Mouse (Mus musculus): ENCODE results near the gene Grap2. TPM values are rescaled to one million over a fixed set of nuclear protein-coding genes. Genes with fewer than 3 reads are reported as not detected.

The Grap2 gene
- polyA plus RNA-seq, 1 experiment from 2014 or later = 16.0 TPM

GRCm38 (mm10) chr15:80697564-80697963 lies 125.2 kb downstream of the Grap2 start:
- H3K9me3 ChIP-seq (replicated peaks; ENCODE audit: control insufficient read depth, low read length) = no peaks in the 10 kb centered on the region
- H3K4me3 ChIP-seq (ENCODE audit: low read depth, low read length) = no peak overlapping the region
- WGBS (ENCODE audit: insufficient replicate concordance) = 35% methylated on average over 5 of the region's 5 CpGs
- peaks cover 4% of the 10 kb centered on the region; the same call in 1 of the 2 replicates for H3K4me1 ChIP-seq (ENCODE audit: control insufficient read depth, insufficient read depth, low read length)
- no peak overlapping the region for H3K27ac ChIP-seq (ENCODE audit: low read depth, low read length)
- H3K27me3 ChIP-seq (ENCODE audit: control insufficient read depth, insufficient read depth, low read length) = peaks cover 16% of the 10 kb centered on the region
- no peaks in the 10 kb centered on the region for H3K36me3 ChIP-seq (ENCODE audit: control insufficient read depth, insufficient read depth, low read length)
- H3K9ac ChIP-seq (ENCODE audit: low read depth, low read length) = no peak overlapping the region; the same call in 1 of the 2 replicates
- no peak overlapping the region for H3K4me2 ChIP-seq
- ATAC-seq (replicated peaks; ENCODE audit: insufficient number of reproducible peaks, low FRiP score, low TSS enrichment) = no peak

- Histone ChIP-seq H3K9me3 (replicated peaks; ENCODE audit: control insufficient read depth, low read length) (no peaks in the 10 kb centered on the region), H3K9ac (ENCODE audit: low read depth, low read length) (no peak overlapping the region), H3K4me3 (ENCODE audit: low read depth, low read length) (no peak overlapping the region), H3K4me2 (no peak overlapping the region), H3K4me1 (ENCODE audit: control insufficient read depth, insufficient read depth, low read length) (peaks cover 8% of the 10 kb centered on the region), H3K36me3 (ENCODE audit: control insufficient read depth, insufficient read depth, low read length) (no peaks in the 10 kb centered on the region), H3K27ac (ENCODE audit: low read depth, low read length) (no peak overlapping the region), H3K27me3 (ENCODE audit: control insufficient read depth, insufficient read depth, low read length) (0 out of 2 replicates have a peak, but pooled peaks cover 2% of the 10 kb centered on the region)
- WGBS (ENCODE audit: insufficient replicate concordance) = 70% methylated on average over 8 of the region's 8 CpGs
- no peak for ATAC-seq (replicated peaks; ENCODE audit: insufficient number of reproducible peaks, low FRiP score, low TSS enrichment)
These were observed 129.3 kb downstream of the Grap2 start for GRCm38 (mm10) chr15:80701481-80702257.

Small RNA genes within 50 kb of the gene (microRNA-seq; reads per million reads assigned to microRNA genes)
- gene Mir6957 (ENCODE audit: borderline number of aligned reads) = not detected

Other genes with a start within 250 kb of the Grap2 start
- gene Enthd1, start 7.4 kb upstream of the Grap2 start, polyA plus RNA-seq (2014; fragmentation: Nextera tagmentation; extraction: Ambion mirVana) = not detected in 2 replicates
- 0.19 TPM in 1 of 2 replicates, not detected in the other for gene Fam83f, start 99.3 kb downstream of the Grap2 start, polyA plus RNA-seq (2014; fragmentation: Nextera tagmentation; extraction: Ambion mirVana)
- 16.7 and 17.9 TPM in 2 replicates for gene Tnrc6b, start 138.7 kb downstream of the Grap2 start, polyA plus RNA-seq (2014; fragmentation: Nextera tagmentation; extraction: Ambion mirVana)